Mouse (Mus musculus) cerebellum, postnatal 36 days (tissue): ENCODE measurements around the gene C1qtnf1.

ENCODE experiments used
- DNase-seq, 2 experiments: peaks; one replicate each; pipeline ENCODE4 v3.0.0; 2021 to 2022; ENCODE audit warnings: mixed read lengths in 2 of 2

The C1qtnf1 gene

DNA sequence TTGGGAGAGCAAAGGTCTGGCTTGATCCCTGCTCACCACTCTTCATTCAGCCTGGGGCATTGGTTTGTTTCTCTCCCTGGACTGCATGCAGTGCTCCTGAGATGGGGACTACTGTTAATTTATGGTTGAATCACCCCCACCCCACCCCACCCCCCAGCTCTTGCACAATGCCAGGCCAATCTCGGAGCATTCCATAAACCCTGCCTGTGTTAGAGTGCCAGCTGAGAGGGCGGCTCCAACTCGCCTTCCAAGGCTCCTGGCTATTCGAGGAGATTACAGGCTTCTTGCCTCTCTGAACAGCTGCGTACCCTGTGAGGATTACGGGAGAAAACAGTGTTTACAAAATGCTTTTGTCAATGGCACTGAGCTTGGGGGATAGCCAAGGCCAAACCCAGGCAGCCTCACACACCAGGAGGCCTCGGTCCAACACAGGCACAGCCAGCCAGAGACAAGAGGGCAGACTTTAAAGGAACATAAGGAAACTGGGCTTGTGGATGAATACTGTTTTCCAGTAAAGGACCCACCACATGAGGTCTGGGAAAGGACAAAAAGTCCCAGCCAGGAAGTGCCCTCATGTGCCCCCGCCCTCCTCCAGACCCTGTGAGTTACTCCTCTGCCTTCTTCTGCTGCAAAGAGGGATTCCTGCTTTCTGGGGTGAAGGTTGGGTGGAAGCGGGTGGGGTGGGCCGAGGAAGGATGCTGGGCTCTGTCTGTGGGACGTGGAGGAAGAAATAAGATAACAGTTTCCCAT, 10.8 kb downstream of the C1qtnf1 start:
- no peak for DNase-seq

DNA sequence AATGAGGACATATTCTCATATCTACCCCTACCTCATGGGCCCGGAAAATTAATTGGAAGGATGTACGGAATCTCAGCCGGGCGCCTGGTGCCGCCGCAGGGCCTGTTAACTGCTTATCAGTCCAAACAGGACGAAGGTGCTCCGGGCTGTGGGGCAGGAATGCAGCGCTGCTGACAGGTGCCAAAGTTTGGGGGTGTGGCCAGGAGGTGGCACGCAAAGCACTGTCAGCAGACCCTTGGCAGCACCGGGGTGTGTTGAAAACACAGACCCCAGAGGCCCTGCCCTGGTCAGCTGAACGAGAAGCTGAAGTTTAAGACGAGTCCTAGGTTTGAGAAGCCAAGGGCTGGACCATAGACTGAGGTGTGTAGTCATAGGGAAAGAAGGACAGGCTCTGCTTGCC, 14.7 kb downstream of the C1qtnf1 start:
- DNase-seq = no peak

GRCm38 (mm10) chr11:118443201-118443970, 15.4 kb downstream of the C1qtnf1 start:
- DNase-seq = peak; percentile 72 to 75

DNA sequence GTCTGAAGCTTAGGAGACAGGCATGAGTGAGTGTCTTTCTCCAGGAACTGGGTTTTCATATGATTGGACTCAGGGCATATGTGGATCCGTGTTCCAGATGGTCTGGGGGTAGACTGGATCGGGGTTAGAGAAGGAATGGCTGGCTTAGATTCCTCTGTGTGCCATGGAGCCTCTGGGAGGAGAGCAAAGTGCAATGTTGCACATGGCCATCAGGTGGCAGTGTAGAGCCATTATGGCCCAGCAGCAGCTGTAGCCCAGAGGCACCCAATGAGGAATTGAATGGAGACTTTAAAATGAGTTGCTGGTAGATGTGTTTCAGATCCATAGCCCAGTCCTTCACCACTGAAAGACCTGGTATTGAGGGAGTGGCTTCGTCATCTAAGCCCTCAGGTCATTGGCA, 17.8 kb downstream of the C1qtnf1 start:
- DNase-seq = peak; percentile 68 to 72

GRCm38 (mm10) chr11:118447346-118447745, 19.3 kb downstream of the C1qtnf1 start:
- DNase-seq = no peak

GRCm38 (mm10) chr11:118448385-118448784, 20.4 kb downstream of the C1qtnf1 start:
- no peak for DNase-seq

GRCm38 (mm10) chr11:118451211-118451610, 23.2 kb downstream of the C1qtnf1 start:
- DNase-seq = no peak

GRCm38 (mm10) chr11:118452955-118453354, 25.0 kb downstream of the C1qtnf1 start:
- no peak for DNase-seq

- no peak for DNase-seq
Observed at GRCm38 (mm10) chr11:118453886-118454671, 26.1 kb downstream of the C1qtnf1 start.

- no peak for DNase-seq
Observed at GRCm38 (mm10) chr11:118455788-118456187, 27.8 kb downstream of the C1qtnf1 start.

- no peak for DNase-seq
Observed at GRCm38 (mm10) chr11:118456937-118457336, 28.9 kb downstream of the C1qtnf1 start.

- DNase-seq = no peak
Observed at GRCm38 (mm10) chr11:118459051-118459450, 31.0 kb downstream of the C1qtnf1 start.

GRCm38 (mm10) chr11:118459536-118459935, 31.5 kb downstream of the C1qtnf1 start:
- no peak for DNase-seq

- DNase-seq = no peak
Observed at GRCm38 (mm10) chr11:118460280-118460679, 32.3 kb downstream of the C1qtnf1 start.

DNA sequence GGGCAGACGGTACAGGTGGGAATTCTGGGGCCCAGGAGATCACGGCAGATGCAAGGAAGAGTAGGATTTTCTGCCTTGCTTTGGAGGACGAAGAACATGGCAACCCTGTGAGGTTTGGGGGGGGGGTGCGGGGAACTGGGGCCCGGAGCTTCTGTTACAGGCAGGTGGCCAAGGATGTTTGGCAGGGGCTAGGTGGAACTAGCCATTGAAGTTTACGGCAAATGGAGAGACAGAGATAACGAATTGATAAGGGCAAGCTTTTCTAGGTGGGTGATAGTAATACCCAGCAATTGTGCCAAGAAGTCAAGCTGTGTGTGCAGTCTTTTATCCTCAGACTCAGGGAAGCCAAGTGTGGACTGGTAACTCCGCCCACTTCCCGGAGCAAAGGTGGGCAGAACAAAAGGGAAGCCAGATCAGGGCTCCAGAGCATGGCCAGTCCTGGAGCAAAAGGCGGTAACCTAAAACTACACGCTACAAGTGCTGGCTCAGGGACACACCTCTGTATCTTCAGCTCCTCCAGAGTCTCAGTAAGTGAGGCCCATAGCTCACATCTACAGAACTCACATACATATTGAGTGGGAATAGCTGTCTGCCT, 39.5 kb downstream of the C1qtnf1 start:
- no peak for DNase-seq

- no peak for DNase-seq
Observed at GRCm38 (mm10) chr11:118469509-118470160, 41.6 kb downstream of the C1qtnf1 start.

GRCm38 (mm10) chr11:118470234-118470966, 42.4 kb downstream of the C1qtnf1 start:
- no peak for DNase-seq

GRCm38 (mm10) chr11:118471676-118472075, 43.7 kb downstream of the C1qtnf1 start:
- no peak for DNase-seq

- DNase-seq = no peak
Observed at GRCm38 (mm10) chr11:118473161-118473560, 45.2 kb downstream of the C1qtnf1 start.

- DNase-seq = no peak
Observed at GRCm38 (mm10) chr11:118473842-118474500, 46.0 kb downstream of the C1qtnf1 start.

DNA sequence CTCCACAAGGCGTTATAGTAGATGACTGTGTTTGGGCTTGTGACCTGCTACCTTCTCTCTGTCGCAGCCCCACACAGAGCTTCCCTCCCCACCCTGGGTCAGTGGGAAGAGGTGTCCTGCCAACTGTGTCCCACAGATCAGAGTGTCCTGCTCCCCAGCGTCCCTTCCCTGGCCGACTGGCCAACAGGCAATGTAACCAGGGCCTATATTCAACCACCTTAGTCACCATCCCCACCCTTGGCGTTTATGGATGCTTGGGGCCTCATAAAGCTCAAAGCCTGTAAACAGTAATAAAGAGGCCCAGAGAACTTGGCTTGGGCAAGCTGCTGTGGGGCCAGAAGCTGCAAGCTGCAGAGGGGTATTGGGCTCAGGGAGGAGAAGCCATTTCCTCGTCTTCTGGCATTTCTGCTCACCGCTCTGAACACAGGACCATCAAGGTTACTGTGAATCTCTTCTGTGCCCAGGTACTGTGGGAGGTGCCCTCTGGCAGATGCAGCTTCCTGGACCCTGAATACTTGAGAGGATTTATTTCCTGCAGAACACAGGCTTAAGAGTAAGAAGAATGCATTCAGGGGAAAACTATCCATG, 47.6 kb downstream of the C1qtnf1 start:
- DNase-seq = no peak
